In genomic region chr15:103340786-103341185, GRCm38 (mm10) we compare ENCODE assay signal across 9 mouse cellular contexts. TPM values are rescaled to one million over a fixed set of nuclear protein-coding genes. Genes with fewer than 3 reads are reported as not detected.
DNase-seq lines count a peak whose midpoint lies in the region; ATAC-seq and TF ChIP-seq lines count a peak whose summit lies in the region.
"Had no signal": no experiment of that assay in that cellular context is flagged by ENCODE, and none has a peak within 500 bp of the region (broad histone marks: within the 10 kb centered on the region; RNA-seq: fewer than 3 reads in every experiment).

No protein-coding gene starts in this region.

- ATAC-seq in heart, embryonic 11.5 days (replicated peaks; ENCODE audit: insufficient number of reproducible peaks, low FRiP score, low TSS enrichment), result no peak
- ATAC-seq in hindbrain, embryonic 11.5 days (ENCODE audit: low FRiP score), result no peak
- ATAC-seq in midbrain, embryonic 15.5 days (replicated peaks), result 0 out of 2 replicates have a peak, but pooled peaks have one; percentile 18

- H3K27ac ChIP-seq in heart, embryonic 11.5 days (ENCODE audit: low read depth, low read length), result no peak overlapping the region
- no peak overlapping the region for H3K27ac ChIP-seq in ES-E14 (ENCODE audit: insufficient read depth, low read depth, low read length, poor library complexity, severe bottlenecking)
- 0 out of 2 replicates have a peak overlapping the region, but pooled peaks have one; percentile 27 for H3K27ac ChIP-seq in hindbrain, embryonic 11.5 days (ENCODE audit: low read depth, low read length)
- H3K27ac ChIP-seq in midbrain, embryonic 15.5 days, result 0 out of 2 replicates have a peak overlapping the region, but pooled peaks have one; percentile 27

- intact Hi-C loops in heart, postnatal 10 days (cut with DNase I), result no loop called here

- WGBS in heart, embryonic 11.5 days (ENCODE audit: insufficient replicate concordance), result 21% methylated on average over 4 of the region's 4 CpGs
- 17% methylated on average over 4 of the region's 4 CpGs for WGBS in hindbrain, embryonic 11.5 days
- 19% methylated on average over 4 of the region's 4 CpGs for WGBS in midbrain, embryonic 15.5 days

- H3K9ac ChIP-seq in heart, embryonic 11.5 days (ENCODE audit: low read depth, low read length), result no peak overlapping the region
- H3K9ac ChIP-seq in ES-E14 (ENCODE audit: insufficient read depth, low read depth, low read length, poor library complexity, severe bottlenecking), result peak overlapping the region; percentile 8; the same call in 1 of the 2 replicates
- H3K9ac ChIP-seq in hindbrain, embryonic 11.5 days (ENCODE audit: low read depth, low read length), result no peak overlapping the region; the same call in 1 of the 2 replicates
- peak overlapping the region; percentile 56; the same call in 1 of the 2 replicates for H3K9ac ChIP-seq in midbrain, embryonic 15.5 days

- in situ Hi-C loops in ES-E14 (cut with MboI; ENCODE audit: low sequenced_read_pairs in 2 of 2, unreplicated experiment in 2 of 2), result no loop called here

- H3K4me2 ChIP-seq in heart, embryonic 11.5 days, result peak overlapping the region; percentile 94
- H3K4me2 ChIP-seq in hindbrain, embryonic 11.5 days (replicated peaks; ENCODE audit: low read depth, low read length), result peak overlapping the region; percentile 88
- H3K4me2 ChIP-seq in midbrain, embryonic 15.5 days, result peak overlapping the region; percentile 70

- DNase-seq in heart, postnatal 10 days, result no peak
- no peak for DNase-seq in ES-E14 (ENCODE audit: low read depth, low spot score)
- DNase-seq in hindbrain, embryonic 11.5 days (ENCODE audit: low spot score), result no peak
- no peak for DNase-seq in layer of hippocampus, adult 8-10 months (ENCODE audit: low spot score in 2 of 2)
- DNase-seq in thymus, postnatal 14 days, result no peak
- no peak for DNase-seq in spleen, postnatal 10 days (ENCODE audit: low spot score in 2 of 2)
- DNase-seq: cerebellum, postnatal 36 days had no signal

- H3K9me3 ChIP-seq in heart, embryonic 11.5 days (replicated peaks; ENCODE audit: control insufficient read depth, low read length), result no peaks in the 10 kb centered on the region
- H3K9me3 ChIP-seq in ES-E14 (ENCODE audit: control insufficient read depth, insufficient read depth, low read depth, low read length), result no peaks in the 10 kb centered on the region
- no peaks in the 10 kb centered on the region for H3K9me3 ChIP-seq in hindbrain, embryonic 11.5 days (ENCODE audit: control insufficient read depth, low read length)
- H3K9me3 ChIP-seq in midbrain, embryonic 15.5 days, result no peaks in the 10 kb centered on the region

- H3K4me3 ChIP-seq in heart, embryonic 11.5 days (ENCODE audit: low read depth, low read length), result no peak overlapping the region
- no peak overlapping the region; a peak in 1 of 4 replicates for H3K4me3 ChIP-seq in ES-E14 (ENCODE audit: insufficient read depth in 1 of 2, low read depth in 1 of 2, low read length in 2 of 2, poor library complexity in 1 of 2, severe bottlenecking in 1 of 2)
- peak overlapping the region; percentile 50; the same call in 1 of the 2 replicates for H3K4me3 ChIP-seq in hindbrain, embryonic 11.5 days (ENCODE audit: low read depth, low read length)
- peak overlapping the region; percentile 67 for H3K4me3 ChIP-seq in midbrain, embryonic 15.5 days

- H3K4me1 ChIP-seq in heart, embryonic 11.5 days (ENCODE audit: control insufficient read depth, insufficient read depth, low read length), result peaks cover 14% of the 10 kb centered on the region
- peaks cover 11 to 38% of the 10 kb centered on the region in 2 experiments; a peak in 3 of 4 replicates for H3K4me1 ChIP-seq in ES-E14 (ENCODE audit: control insufficient read depth in 2 of 2, insufficient read depth in 2 of 2, low read length in 2 of 2, poor library complexity in 1 of 2)
- H3K4me1 ChIP-seq in hindbrain, embryonic 11.5 days (replicated peaks; ENCODE audit: control insufficient read depth, insufficient read depth, low read length), result 0 out of 2 replicates have a peak, but pooled peaks cover 2% of the 10 kb centered on the region
- H3K4me1 ChIP-seq in midbrain, embryonic 15.5 days, result peaks cover 40% of the 10 kb centered on the region

- H3K36me3 ChIP-seq in heart, embryonic 11.5 days (ENCODE audit: control insufficient read depth, insufficient read depth, low read length), result peaks cover 12% of the 10 kb centered on the region
- peaks cover 18% of the 10 kb centered on the region for H3K36me3 ChIP-seq in ES-E14 (ENCODE audit: control insufficient read depth, insufficient read depth, low read length, poor library complexity, severe bottlenecking)
- H3K36me3 ChIP-seq in hindbrain, embryonic 11.5 days (ENCODE audit: control insufficient read depth, insufficient read depth, low read length), result no peaks in the 10 kb centered on the region
- no peaks in the 10 kb centered on the region for H3K36me3 ChIP-seq in midbrain, embryonic 15.5 days (replicated peaks)

- H3K27me3 ChIP-seq in heart, embryonic 11.5 days (ENCODE audit: control insufficient read depth, insufficient read depth, low read length), result peaks cover 41% of the 10 kb centered on the region
- peaks cover 9% of the 10 kb centered on the region for H3K27me3 ChIP-seq in hindbrain, embryonic 11.5 days (ENCODE audit: control insufficient read depth, insufficient read depth, low read length)
- H3K27me3 ChIP-seq in midbrain, embryonic 15.5 days (replicated peaks), result 0 out of 2 replicates have a peak, but pooled peaks cover 4% of the 10 kb centered on the region

TF ChIP-seq in ES-E14, 5 proteins besides CTCF, POLR2A, EP300 and RAD21:
- TF ChIP-seq ZC3H11A (IDR thresholded peaks at IDR 0.05; ENCODE audit: borderline replicate concordance, low read depth, low read length) (no peak), MAFK (IDR thresholded peaks at IDR 0.05; ENCODE audit: insufficient read depth, low read depth, low read length) (no peak), CHD2 (IDR thresholded peaks at IDR 0.05; ENCODE audit: low read depth, low read length) (no peak), ZNF384 (IDR thresholded peaks at IDR 0.05; ENCODE audit: low read depth, low read length) (no peak), HCFC1 (IDR thresholded peaks at IDR 0.05; ENCODE audit: borderline replicate concordance, insufficient read depth, low read length) (no peak)

RNA-seq across cellular contexts. Expression of gene Zfp385a, which starts 0.9 kb away (rescaled TPM):
- polyA plus RNA-seq in heart, embryonic 11.5 days (2014; fragmentation: Nextera tagmentation; extraction: Ambion mirVana), result 10.2 and 11.6 TPM in 2 replicates
- 10 to 100 TPM; 24.3 to 26.2 TPM for total RNA-seq in heart, postnatal 10 days (2021)
- total RNA-seq in ES-E14 (2012; rRNA removed), result 2.7 and 5.9 TPM in 2 replicates
- polyA plus RNA-seq in hindbrain, embryonic 11.5 days (2014; fragmentation: Nextera tagmentation; extraction: Ambion mirVana), result 19.7 and 22.2 TPM in 2 replicates
- 24.4 and 25.6 TPM in 2 replicates for polyA plus RNA-seq in midbrain, embryonic 15.5 days (2015; fragmentation: Nextera tagmentation; extraction: Ambion mirVana)
- 10 to 100 TPM; 37.9 to 55.5 (median 47.0) TPM for total RNA-seq in layer of hippocampus, adult 8-10 months (2022)

RNA-seq across cellular contexts. Expression of gene Itga5, which starts 25.8 kb away (rescaled TPM):
- 66.4 and 82.7 TPM in 2 replicates for polyA plus RNA-seq in heart, embryonic 11.5 days (2014; fragmentation: Nextera tagmentation; extraction: Ambion mirVana)
- total RNA-seq in heart, postnatal 10 days (2021), result 100 to 1,000 TPM in 1 of 2 experiments, 10 to 100 TPM in 1; 89.4 to 101 TPM
- 69.0 and 80.8 TPM in 2 replicates for total RNA-seq in ES-E14 (2012; rRNA removed)
- 16.4 and 20.0 TPM in 2 replicates for polyA plus RNA-seq in hindbrain, embryonic 11.5 days (2014; fragmentation: Nextera tagmentation; extraction: Ambion mirVana)
- polyA plus RNA-seq in midbrain, embryonic 15.5 days (2015; fragmentation: Nextera tagmentation; extraction: Ambion mirVana), result 7.3 and 8.2 TPM in 2 replicates
- total RNA-seq in layer of hippocampus, adult 8-10 months (2022), result 1 to 10 TPM; 1.8 to 4.8 (median 2.9) TPM

RNA-seq across cellular contexts. Expression of gene Gpr84, which starts 30.4 kb away (rescaled TPM):
- polyA plus RNA-seq in heart, embryonic 11.5 days (2014; fragmentation: Nextera tagmentation; extraction: Ambion mirVana), result 0.41 and 0.53 TPM in 2 replicates
- not detected for total RNA-seq in heart, postnatal 10 days (2021)
- total RNA-seq in ES-E14 (2012; rRNA removed), result 0.40 and 0.48 TPM in 2 replicates
- polyA plus RNA-seq in hindbrain, embryonic 11.5 days (2014; fragmentation: Nextera tagmentation; extraction: Ambion mirVana), result 0.11 and 0.34 TPM in 2 replicates
- 0.31 and 0.34 TPM in 2 replicates for polyA plus RNA-seq in midbrain, embryonic 15.5 days (2015; fragmentation: Nextera tagmentation; extraction: Ambion mirVana)
- total RNA-seq in layer of hippocampus, adult 8-10 months (2022), result 1 to 10 TPM in 2 of 4 experiments, under 1 TPM in 2; 0.35 to 9.3 (median 4.4) TPM

Comparison
In these comparisons a context has a peak if more than half of its experiments do, and no peak if none do; other contexts are left out.
1. H3K27ac ChIP-seq: peak in hindbrain, embryonic 11.5 days (single experiment) and midbrain, embryonic 15.5 days (single experiment); none in heart, embryonic 11.5 days (single experiment) and ES-E14 (single experiment).
2. H3K4me3 ChIP-seq: peak in hindbrain, embryonic 11.5 days (single experiment) and midbrain, embryonic 15.5 days (single experiment); none in heart, embryonic 11.5 days (single experiment) and ES-E14 (0 of 2).
3. H3K9ac ChIP-seq: peak in ES-E14 (single experiment) and midbrain, embryonic 15.5 days (single experiment); none in heart, embryonic 11.5 days (single experiment) and hindbrain, embryonic 11.5 days (single experiment).
4. RNA of gene Itga5, which starts 25.8 kb away (total RNA-seq): 89.4 to 101 TPM in heart, postnatal 10 days and 69.0 to 80.8 TPM in ES-E14; 1.8 to 4.8 TPM in layer of hippocampus, adult 8-10 months; every median in the first group is over 10 times any median in the second.
5. Peak in every context shown above with its lines, with median percentiles within 50 percentile points of each other: H3K4me2 ChIP-seq.